Mouse (Mus musculus): Measurements from ENCODE around the gene Slc16a2. TPM values are rescaled to one million over a fixed set of nuclear protein-coding genes. Genes with fewer than 3 reads are reported as not detected.

The Slc16a2 gene
- total and polyA plus RNA-seq, 3 experiments: not detected

DNA sequence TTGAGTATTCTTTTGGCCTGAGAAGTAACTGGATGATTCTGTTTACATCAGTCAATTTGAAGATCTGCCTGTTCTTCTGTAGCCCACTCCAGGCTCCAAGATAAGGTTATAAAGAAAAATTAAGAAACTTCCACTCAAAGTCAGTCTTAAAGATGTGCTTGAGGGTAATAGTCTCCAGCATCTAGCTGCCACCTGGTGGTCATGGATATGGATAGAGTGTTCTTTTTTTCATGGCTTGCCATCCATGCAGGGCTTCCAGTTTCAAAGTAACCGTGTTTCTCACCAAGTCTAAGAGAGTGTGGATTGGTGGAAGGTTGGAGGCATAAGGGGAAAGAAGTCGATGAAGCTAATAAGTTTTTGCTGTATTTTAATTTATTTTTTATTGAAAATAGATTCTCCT lies 23.5 kb upstream of the Slc16a2 start:
- H3K36me3 ChIP-seq (ENCODE audit: control insufficient read depth in 1 of 2, insufficient read depth in 2 of 2, low read length in 2 of 2): no peaks in the 10 kb centered on the region
- H3K9me3 ChIP-seq (replicated peaks; ENCODE audit: insufficient read depth, low read length): no peaks in the 10 kb centered on the region
- DNase-seq (ENCODE audit: low read depth, low spot score): peak; percentile 5
- no peaks in the 10 kb centered on the region for H3K27me3 ChIP-seq (ENCODE audit: control insufficient read depth in 1 of 2, insufficient read depth in 2 of 2, low read length in 2 of 2)
- H3K27ac ChIP-seq (ENCODE audit: control insufficient read depth, low read depth, low read length): no peak overlapping the region
- H3K9ac ChIP-seq (ENCODE audit: control insufficient read depth, low read depth, low read length, poor library complexity, severe bottlenecking): no peak overlapping the region
- no peak for TF ChIP-seq MXI1 (IDR thresholded peaks at IDR 0.05; ENCODE audit: low read depth, low read length)
- peak; percentile 51 for TF ChIP-seq SMC3 (IDR thresholded peaks at IDR 0.05; ENCODE audit: low read depth, low read length)
- peak; percentile 18 for TF ChIP-seq RAD21 (IDR thresholded peaks at IDR 0.05; ENCODE audit: low read depth, low read length)
- TF ChIP-seq HCFC1 (IDR thresholded peaks at IDR 0.05; ENCODE audit: low read depth, low read length): no peak
- TF ChIP-seq UBTF (IDR thresholded peaks at IDR 0.05; ENCODE audit: borderline replicate concordance, insufficient read depth, low read depth, low read length): no peak
- peak in 1 of 3 experiments; percentile 33; a peak in 2 of 6 replicates for TF ChIP-seq CTCF (IDR thresholded peaks at IDR 0.05 in 2 of 3, conservative IDR thresholded peaks at IDR 0.05 in 1 of 3; ENCODE audit: control insufficient read depth in 1 of 3, insufficient read depth in 1 of 3, low read depth in 2 of 3, low read length in 3 of 3, poor library complexity in 1 of 3, severe bottlenecking in 1 of 3)
- 0 out of 2 replicates have a peak, but pooled peaks have one; percentile 8 for TF ChIP-seq ZC3H11A (IDR thresholded peaks at IDR 0.05; ENCODE audit: low read depth, low read length)
- TF ChIP-seq BHLHE40 (IDR thresholded peaks at IDR 0.05; ENCODE audit: borderline replicate concordance, low read depth, low read length): no peak
- no peaks in the 10 kb centered on the region for H3K79me2 ChIP-seq (ENCODE audit: control insufficient read depth, insufficient read depth, low read length, poor library complexity)
- H3K4me1 ChIP-seq (ENCODE audit: control insufficient read depth in 1 of 2, insufficient read depth in 2 of 2, low read length in 2 of 2): no peaks in the 10 kb centered on the region
- H3K4me3 ChIP-seq (ENCODE audit: control insufficient read depth in 1 of 2, insufficient read depth in 1 of 2, low read depth in 2 of 2, low read length in 2 of 2): no peak overlapping the region

DNA sequence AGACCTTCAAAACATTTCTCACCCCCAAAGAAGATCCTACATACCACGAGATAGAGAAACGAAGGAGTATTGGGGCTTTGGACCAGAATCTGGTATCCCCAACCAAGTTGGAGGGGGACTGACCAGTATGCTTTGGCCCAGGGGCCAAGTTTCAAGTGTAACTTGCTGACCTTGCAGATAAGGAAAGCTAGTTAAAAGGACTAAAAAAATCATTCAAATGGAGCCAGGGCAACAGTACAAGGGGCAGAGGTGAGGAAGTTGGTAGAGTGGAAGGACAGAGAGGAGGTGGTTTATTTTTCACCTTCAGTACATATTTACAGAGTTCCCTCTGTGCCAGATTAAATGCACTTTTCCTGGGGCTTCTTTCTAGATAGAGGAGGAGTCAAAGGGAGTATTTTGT lies 7.1 kb upstream of the Slc16a2 start:
- Histone ChIP-seq H3K27me3 (ENCODE audit: control insufficient read depth in 1 of 2, insufficient read depth in 2 of 2, low read length in 2 of 2) (no peaks in the 10 kb centered on the region), H3K9ac (ENCODE audit: control insufficient read depth, low read depth, low read length, poor library complexity, severe bottlenecking) (no peak overlapping the region), H3K4me3 (ENCODE audit: control insufficient read depth in 1 of 2, insufficient read depth in 1 of 2, low read depth in 2 of 2, low read length in 2 of 2) (no peak overlapping the region), H3K79me2 (ENCODE audit: control insufficient read depth, insufficient read depth, low read length, poor library complexity) (no peaks in the 10 kb centered on the region), H3K9me3 (replicated peaks; ENCODE audit: insufficient read depth, low read length) (no peaks in the 10 kb centered on the region), H3K36me3 (ENCODE audit: control insufficient read depth in 1 of 2, insufficient read depth in 2 of 2, low read length in 2 of 2) (no peaks in the 10 kb centered on the region), H3K4me1 (ENCODE audit: control insufficient read depth in 1 of 2, insufficient read depth in 2 of 2, low read length in 2 of 2) (no peaks in the 10 kb centered on the region), H3K27ac (ENCODE audit: control insufficient read depth, low read depth, low read length) (no peak overlapping the region)
- TF ChIP-seq GABPA (IDR thresholded peaks at IDR 0.05; ENCODE audit: low read depth, low read length): no peak
- TF ChIP-seq RAD21 (IDR thresholded peaks at IDR 0.05; ENCODE audit: low read depth, low read length): no peak
- TF ChIP-seq USF2 (IDR thresholded peaks at IDR 0.05; ENCODE audit: borderline replicate concordance in 1 of 2, insufficient read depth in 1 of 2, low read depth in 1 of 2, low read length in 2 of 2): no peak
- TF ChIP-seq NELFE (IDR thresholded peaks at IDR 0.05; ENCODE audit: low read depth, low read length): no peak
- TF ChIP-seq CHD1 (IDR thresholded peaks at IDR 0.05; ENCODE audit: low read depth, low read length): no peak
- TF ChIP-seq SMC3 (IDR thresholded peaks at IDR 0.05; ENCODE audit: low read depth, low read length): no peak
- no peak for TF ChIP-seq KAT2A (conservative IDR thresholded peaks at IDR 0.05; ENCODE audit: low read depth, low read length)
- TF ChIP-seq E2F4 (IDR thresholded peaks at IDR 0.05; ENCODE audit: borderline replicate concordance, low read depth, low read length): no peak
- TF ChIP-seq ZKSCAN1 (IDR thresholded peaks at IDR 0.05; ENCODE audit: low read depth, low read length): no peak
- TF ChIP-seq NRF1 (IDR thresholded peaks at IDR 0.05; ENCODE audit: insufficient read depth, low read depth, low read length, poor library complexity, severe bottlenecking): no peak
- TF ChIP-seq BHLHE40 (IDR thresholded peaks at IDR 0.05; ENCODE audit: borderline replicate concordance, low read depth, low read length): no peak
- no peak for DNase-seq (ENCODE audit: low read depth, low spot score)

Measured in MEL (cell line).